In the genomic region with DNA sequence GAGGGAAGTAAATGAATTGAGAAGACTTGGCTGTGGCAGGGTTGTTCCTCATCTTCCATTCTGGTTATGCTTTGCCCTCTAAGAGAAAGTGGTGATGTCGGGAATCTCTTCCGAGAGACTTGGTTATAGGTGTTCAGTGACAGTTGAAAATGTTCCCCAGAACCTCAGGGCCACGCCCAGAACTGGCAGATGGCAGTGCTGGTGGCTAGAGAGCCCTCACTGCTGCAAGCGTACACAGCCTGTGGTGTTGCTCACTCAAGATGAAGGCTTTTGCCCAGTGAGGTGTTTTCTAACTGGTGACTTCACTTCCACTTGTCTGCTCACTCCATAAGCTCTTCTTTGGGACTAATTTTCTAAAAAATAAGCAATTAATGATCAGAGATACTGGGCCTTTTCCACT, we compare ENCODE assay signal across 35 mouse cellular contexts.
"Had no signal": no experiment of that assay in that cellular context is flagged by ENCODE, and none has a peak within 500 bp of the region (broad histone marks: within the 10 kb centered on the region; RNA-seq: fewer than 3 reads in every experiment).

No protein-coding gene starts in this region.

- H3K27me3 ChIP-seq: heart, embryonic 12.5 days; heart, embryonic 13.5 days; heart, embryonic 15.5 days; hindbrain, embryonic 12.5 days; hindbrain, embryonic 13.5 days; hindbrain, embryonic 15.5 days; intestine, embryonic 15.5 days; kidney, embryonic 15.5 days had no signal

- ATAC-seq: hindbrain, embryonic 16.5 days; hindbrain, postnatal 0 days; inflammation-experienced regulatory T-cells, adult 6 months; intestine, embryonic 15.5 days; intestine, embryonic 16.5 days; intestine, postnatal 0 days had no signal

- H3K4me3 ChIP-seq: heart, embryonic 10.5 days; heart, embryonic 12.5 days; heart, embryonic 13.5 days; heart, embryonic 15.5 days; hindbrain, embryonic 10.5 days; hindbrain, embryonic 12.5 days; hindbrain, embryonic 13.5 days; hindbrain, embryonic 15.5 days; intestine, embryonic 15.5 days; kidney, embryonic 15.5 days; layer of hippocampus, adult 2 months had no signal

- H3K4me2 ChIP-seq: heart, embryonic 11.5 days; heart, embryonic 12.5 days; heart, embryonic 13.5 days; heart, embryonic 15.5 days; hindbrain, embryonic 12.5 days; hindbrain, embryonic 13.5 days; hindbrain, embryonic 14.5 days; hindbrain, embryonic 15.5 days; intestine, embryonic 15.5 days; kidney, embryonic 15.5 days had no signal

- H3K4me1 ChIP-seq: heart, embryonic 13.5 days; heart, embryonic 15.5 days; hindbrain, embryonic 12.5 days; hindbrain, embryonic 13.5 days; hindbrain, embryonic 15.5 days; intestine, embryonic 15.5 days; kidney, embryonic 15.5 days had no signal

- H3K9me3 ChIP-seq: heart, embryonic 10.5 days; heart, embryonic 12.5 days; heart, embryonic 13.5 days; heart, embryonic 15.5 days; hindbrain, embryonic 10.5 days; hindbrain, embryonic 12.5 days; hindbrain, embryonic 13.5 days; hindbrain, embryonic 15.5 days; intestine, embryonic 15.5 days; kidney, embryonic 15.5 days had no signal

- H3K27ac ChIP-seq: heart, embryonic 10.5 days; heart, embryonic 13.5 days; heart, embryonic 15.5 days; hindbrain, embryonic 12.5 days; hindbrain, embryonic 13.5 days; hindbrain, embryonic 14.5 days; hindbrain, embryonic 15.5 days; hindbrain, postnatal 0 days; intestine, embryonic 15.5 days; kidney, embryonic 15.5 days; kidney, postnatal 0 days; layer of hippocampus, adult 2 months had no signal

- H3K9ac ChIP-seq: heart, embryonic 12.5 days; heart, embryonic 13.5 days; heart, embryonic 15.5 days; hindbrain, embryonic 13.5 days; hindbrain, embryonic 14.5 days; hindbrain, embryonic 15.5 days; intestine, embryonic 15.5 days; kidney, embryonic 15.5 days had no signal

- DNase-seq: heart, postnatal 10 days; heart, postnatal 14 days; heart, postnatal 36 days; heart, postnatal 4 days; kidney, adult 11 months; kidney, adult 18-20 months; kidney, adult 2 months; kidney, adult 8-10 months; kidney, adult 9 months; kidney, postnatal 10 days; kidney, postnatal 14 days; kidney, postnatal 25 days; kidney, postnatal 36 days; kidney, postnatal 4 days; layer of hippocampus, adult 9-11 months; layer of hippocampus, postnatal 36 days had no signal
